Mouse (Mus musculus) large intestine, adult 2 months (tissue): ENCODE results near the gene Traf3ip2. TPM values are rescaled to one million over a fixed set of nuclear protein-coding genes. Genes with fewer than 3 reads are reported as not detected.

Experiments
- DNase-seq: peaks from one replicate; pipeline ENCODE4 v3.0.0-alpha.2; 2012; ENCODE audit warnings: low read depth, low spot score
- WGBS: fragments of 180-500 bp; shearing (Covaris S2); methylation state at CpG from one replicate; pipeline ENCODE4 v1.1.7; 2018; 5-methylcytosine and 5-hydroxymethylcytosine counted together
- polyA plus RNA-seq: library from polyadenylated mRNA; depleted of rRNA; stranded (reverse); fragments of >200 nt; gene quantifications from 2 replicates; pipeline ENCODE4 v1.2.3, GENCODE M21; 2012; rRNA removed

Traf3ip2 gene
- polyA plus RNA-seq, 1 experiment: 28.3 TPM

DNA sequence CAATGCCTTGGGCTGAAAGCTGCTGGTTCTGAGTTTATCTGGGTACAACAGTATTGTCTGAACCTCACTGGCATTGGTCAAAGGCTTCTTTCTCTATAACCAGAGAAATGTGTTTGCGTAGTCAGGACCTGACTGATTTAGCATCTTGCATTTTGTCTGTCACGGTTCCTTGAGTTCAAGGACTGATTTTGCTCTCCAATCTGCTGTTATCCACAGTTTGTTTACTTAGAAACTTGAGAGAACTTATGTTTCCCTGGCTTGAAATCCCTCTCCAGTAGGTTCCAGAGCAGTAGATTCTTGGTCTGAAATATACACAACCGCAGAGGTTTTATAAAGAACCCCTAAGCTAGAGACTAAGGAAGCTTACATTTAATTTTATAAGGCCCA is 47.5 kb downstream of the Traf3ip2 start:
- no peak for DNase-seq
- 16% methylated on average over 3 of the region's 3 CpGs for WGBS

DNA sequence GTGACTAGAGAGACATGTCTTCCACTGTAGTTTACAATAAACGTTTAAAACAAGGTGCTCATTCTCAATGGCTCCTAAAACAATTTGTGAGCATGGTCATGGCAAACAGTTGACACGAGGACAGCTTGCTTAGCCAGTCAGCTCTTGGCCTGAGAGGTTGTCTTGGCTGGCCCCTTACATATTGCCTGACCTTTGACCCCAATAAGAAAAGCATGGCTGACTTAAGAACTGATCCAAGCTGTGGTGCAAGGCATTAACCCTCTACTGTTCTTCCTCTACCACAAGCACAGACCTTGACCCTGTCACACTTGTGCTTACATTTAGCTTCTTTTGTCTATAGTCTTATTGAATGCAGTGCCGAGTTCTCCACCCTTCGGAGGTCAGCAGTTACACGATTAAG is 48.0 kb downstream of the Traf3ip2 start:
- DNase-seq: no peak
- 25% methylated on average over 5 of the region's 5 CpGs for WGBS

DNA sequence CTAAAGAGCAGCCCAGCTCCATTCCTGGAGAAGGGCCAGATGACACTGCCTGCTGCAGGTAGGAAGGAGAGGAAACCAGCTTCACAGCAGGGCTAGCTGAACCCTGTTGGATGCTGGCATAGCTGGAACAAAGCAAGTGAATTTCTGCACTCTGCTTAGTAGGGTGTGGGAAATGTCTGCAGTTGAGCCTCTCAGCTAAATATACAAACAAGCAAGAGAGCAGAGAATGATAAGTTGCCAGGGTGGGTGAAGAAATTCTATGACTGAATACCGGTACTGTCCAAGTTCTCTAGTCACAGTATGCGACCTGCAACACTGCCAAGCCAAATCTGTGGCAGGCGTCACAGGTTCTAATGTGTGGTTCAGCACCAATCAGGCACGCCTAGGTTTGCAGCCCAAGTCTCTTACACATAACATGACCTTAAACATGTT is 52.4 kb downstream of the Traf3ip2 start:
- no peak for DNase-seq
- 48% methylated on average over 4 of the region's 4 CpGs for WGBS

DNA sequence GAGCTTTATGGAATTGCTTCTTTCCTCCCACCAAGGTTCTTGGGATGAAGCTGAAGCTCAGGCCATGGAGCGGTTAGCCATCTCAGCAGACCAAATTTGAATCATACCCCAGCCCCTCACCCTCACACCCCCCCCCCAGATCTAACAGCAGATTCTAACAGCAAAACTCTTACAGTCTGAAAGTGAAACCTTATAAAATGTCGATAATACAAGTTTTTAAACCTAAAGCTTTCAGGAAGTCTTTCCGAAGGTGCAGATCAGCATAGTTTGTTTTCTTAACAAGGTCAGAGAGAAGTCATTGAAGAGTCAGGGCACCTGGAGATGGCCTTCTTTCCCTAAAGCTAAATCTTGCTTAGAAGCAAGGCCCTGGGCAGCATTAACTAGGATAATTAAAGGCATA is 53.3 kb downstream of the Traf3ip2 start:
- no peak for DNase-seq
- 36% methylated on average over 3 of the region's 3 CpGs for WGBS

DNA sequence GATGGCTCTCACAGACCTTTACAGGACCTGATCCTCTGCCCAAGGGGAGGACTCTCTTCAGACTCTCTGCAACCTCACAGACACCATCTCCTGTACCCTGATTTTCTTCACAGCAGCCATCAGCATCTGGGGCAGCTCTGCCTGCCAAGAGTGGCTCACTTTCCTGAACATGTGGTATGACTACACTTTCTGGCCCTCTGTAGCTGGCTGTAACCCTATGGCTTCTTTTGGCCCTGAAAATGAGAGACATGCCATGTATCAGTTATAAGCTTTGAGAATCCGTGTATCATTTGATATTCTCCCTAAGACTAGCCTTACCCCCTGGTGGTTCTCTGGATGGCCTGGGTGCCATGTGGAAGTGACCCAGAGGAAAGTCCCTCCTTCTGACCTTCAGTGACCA is 58.7 kb downstream of the Traf3ip2 start:
- WGBS: 77% methylated on average over 1 of the region's 1 CpGs
- DNase-seq: no peak

DNA sequence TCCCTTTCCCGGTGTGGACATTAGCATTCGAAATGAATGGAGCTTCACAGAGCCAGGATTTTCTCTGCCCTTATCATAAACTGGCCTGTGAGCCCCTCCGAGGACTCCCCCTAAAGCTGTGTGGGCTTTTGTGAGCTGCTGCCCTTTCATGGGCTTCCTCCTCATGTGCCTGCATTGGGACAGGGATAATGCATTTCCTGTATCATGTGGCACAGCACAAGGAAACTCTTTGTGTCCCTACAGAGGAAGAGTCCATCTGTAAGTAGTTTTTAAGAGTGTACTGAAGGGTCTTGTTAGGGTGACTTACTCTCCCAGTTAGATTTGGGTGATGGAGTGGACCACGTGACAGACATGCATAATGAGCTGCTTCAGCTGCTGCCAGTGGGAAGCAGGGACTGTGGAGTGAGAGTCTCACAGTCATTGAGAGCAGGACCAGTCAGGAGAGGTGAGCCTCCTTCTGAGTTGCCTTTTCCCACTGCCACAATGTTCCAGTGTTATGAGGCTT is 59.9 kb downstream of the Traf3ip2 start:
- DNase-seq: no peak
- 71% methylated on average over 4 of the region's 4 CpGs for WGBS

DNA sequence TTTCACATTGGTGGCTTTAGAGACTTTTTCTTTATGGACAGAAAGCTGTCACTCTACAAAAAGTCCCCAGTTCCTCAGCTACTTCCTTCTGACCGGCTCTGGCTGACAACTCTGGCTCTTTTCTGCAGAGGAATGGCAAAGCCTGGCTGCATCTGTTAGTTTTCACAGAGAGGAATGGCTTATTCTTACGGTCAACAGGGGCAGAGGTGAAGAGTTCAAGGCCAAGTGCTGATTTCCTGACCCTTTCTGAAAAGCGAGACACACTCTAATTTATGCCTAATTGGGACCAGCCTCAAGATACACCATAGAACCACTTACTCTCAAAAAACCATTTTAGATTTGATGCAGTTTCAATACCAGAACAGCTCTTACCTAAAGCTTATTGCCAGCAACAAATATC is 61.4 kb downstream of the Traf3ip2 start:
- no peak for DNase-seq
- WGBS: 68% methylated on average over 3 of the region's 3 CpGs

DNA sequence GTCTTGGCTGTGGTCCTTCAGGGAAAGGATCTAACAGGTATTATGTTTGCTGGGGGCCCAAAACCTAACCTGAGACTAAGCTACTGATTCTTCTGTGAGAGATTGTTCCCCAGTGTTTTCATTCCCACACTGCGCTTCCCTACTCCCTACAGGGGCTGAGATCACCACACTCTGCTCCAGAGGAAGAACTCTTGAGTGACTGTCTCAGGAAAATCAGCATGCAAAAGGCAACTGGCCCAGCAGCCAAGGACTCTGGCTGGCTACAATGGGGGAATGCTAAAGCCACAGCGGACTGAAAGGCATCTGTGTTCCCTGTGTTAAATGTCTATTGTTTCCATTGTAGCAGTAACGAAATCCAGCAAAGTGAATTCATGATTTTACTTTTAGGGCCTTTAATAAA is 62.0 kb downstream of the Traf3ip2 start:
- 89% methylated on average over 3 of the region's 3 CpGs for WGBS
- no peak for DNase-seq

DNA sequence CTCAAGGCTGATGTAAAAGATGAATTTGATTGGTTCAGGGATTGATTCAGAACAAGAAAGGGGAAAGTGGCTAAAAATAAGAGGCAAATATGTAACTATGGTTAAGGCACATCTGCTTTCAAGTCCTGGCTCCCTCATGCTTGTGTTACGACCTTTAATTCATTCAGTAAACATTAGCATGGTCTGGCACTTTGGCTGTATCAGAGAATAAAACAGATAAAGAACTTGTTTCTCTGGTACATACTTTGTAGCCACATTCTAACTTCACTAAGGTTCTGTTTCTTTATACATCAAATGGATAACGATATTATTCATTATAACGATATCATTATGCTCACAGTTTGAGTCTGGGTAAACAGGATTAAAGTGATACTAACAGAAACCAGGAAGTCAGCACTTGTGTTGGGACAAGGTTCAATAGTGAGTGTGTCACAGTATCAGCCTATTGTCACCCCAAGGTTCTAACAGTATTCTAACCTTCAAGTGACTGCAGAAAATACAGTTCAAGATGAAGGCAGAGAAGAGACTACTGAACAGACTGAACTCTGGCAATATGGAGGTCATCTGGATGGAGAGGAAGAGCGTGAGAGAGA is 65.6 kb downstream of the Traf3ip2 start:
- WGBS: 45% methylated on average over 4 of the region's 4 CpGs
- DNase-seq: no peak

DNA sequence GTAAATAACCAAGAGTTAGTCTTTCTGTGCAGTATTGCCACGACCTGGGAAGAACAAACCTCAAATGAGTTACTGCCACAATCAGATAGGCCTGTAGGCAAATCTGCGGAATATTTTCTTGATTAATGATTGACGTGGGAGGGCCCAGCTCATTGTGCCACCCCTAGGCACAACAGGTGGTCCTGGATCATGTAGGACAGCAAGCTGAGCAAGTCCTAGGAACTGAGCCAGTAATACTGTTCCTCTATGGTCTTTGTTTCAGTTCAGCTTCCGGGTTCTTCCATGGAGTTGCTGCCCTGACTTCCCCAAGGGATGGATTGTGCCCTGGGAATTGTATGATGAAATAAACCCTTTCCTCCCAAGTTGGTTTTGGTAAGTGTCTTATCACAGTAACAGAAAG is 68.3 kb downstream of the Traf3ip2 start:
- 48% methylated on average over 4 of the region's 4 CpGs for WGBS
- DNase-seq: no peak

DNA sequence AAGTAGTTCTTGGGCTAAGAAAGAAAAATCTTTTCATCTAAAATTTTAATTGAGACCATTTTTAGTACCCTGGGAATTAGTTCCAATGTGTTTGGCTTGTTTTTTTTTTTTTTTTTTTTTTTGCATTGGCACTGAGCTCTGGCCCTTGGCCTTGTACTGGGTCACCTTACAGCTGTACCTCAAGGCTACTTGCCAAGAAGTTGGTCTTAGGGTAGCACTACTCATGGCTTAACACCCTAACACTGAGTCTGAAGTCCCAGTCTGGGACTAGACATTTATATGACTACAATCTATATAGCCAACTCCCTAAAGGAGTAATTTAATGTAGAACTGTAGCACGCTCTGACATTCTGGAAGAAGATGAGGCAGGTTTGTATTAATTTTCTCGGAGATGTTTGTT is 69.8 kb downstream of the Traf3ip2 start:
- no peak for DNase-seq
- WGBS: 56% methylated on average over 2 of the region's 2 CpGs

DNA sequence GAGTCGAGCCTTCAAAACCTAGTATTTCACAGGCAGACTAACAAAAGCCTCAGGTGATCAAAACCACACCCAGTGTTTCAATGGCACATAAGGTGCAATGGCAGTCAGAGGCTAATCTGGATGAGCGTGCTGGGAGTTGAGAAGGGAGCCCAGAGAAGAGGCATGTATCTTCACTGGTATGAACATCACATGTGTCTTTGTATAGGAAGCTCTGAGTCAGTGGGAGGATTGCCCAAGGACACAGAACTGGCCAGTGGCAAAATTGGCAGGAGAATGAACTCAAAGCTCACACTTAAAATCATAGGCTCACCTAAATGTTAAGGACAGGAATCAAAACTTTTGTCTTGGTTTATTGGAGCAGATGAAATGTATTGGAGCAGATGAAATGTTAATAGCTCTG is 70.7 kb downstream of the Traf3ip2 start:
- WGBS: 55% methylated on average over 2 of the region's 2 CpGs
- no peak for DNase-seq

DNA sequence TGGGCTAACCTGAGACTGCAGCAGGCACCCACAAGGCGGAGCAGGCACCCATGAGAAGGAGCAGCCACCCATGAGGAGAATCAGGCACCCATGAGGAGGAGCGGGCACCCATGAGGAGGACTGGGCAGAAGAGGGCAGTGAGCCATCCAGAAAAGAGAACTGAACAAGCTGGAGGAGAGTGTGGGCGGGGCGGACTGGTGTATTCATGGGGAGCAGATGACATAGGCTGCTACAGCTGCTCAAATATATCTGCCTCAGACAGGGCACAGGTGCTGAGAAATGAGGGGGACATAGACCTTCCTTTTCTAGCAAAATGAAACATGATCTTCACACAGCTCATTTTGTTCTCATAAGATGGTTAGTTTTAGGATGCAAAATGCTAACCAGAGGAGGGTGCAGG is 74.1 kb downstream of the Traf3ip2 start:
- no peak for DNase-seq
- 73% methylated on average over 4 of the region's 4 CpGs for WGBS

DNA sequence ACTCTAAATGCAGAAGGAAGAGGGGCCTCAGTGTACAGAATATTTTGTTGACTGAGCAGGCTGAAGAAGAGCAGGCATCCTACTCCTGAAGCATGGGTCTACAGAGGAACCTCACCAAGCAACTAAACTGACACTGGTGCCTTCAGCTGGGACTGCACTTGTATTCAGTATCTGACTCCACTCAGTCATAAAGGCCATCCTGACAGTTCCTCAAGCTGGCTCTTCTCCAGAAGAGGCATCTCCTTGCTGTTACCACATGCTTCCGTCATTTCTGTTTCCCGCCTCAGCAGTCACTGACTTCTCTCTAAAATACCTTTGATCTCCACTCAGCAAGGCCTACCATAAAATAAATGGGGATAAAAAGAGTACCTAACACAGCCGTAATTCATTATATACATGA is 75.1 kb downstream of the Traf3ip2 start:
- no peak for DNase-seq
- 26% methylated on average over 3 of the region's 3 CpGs for WGBS

DNA sequence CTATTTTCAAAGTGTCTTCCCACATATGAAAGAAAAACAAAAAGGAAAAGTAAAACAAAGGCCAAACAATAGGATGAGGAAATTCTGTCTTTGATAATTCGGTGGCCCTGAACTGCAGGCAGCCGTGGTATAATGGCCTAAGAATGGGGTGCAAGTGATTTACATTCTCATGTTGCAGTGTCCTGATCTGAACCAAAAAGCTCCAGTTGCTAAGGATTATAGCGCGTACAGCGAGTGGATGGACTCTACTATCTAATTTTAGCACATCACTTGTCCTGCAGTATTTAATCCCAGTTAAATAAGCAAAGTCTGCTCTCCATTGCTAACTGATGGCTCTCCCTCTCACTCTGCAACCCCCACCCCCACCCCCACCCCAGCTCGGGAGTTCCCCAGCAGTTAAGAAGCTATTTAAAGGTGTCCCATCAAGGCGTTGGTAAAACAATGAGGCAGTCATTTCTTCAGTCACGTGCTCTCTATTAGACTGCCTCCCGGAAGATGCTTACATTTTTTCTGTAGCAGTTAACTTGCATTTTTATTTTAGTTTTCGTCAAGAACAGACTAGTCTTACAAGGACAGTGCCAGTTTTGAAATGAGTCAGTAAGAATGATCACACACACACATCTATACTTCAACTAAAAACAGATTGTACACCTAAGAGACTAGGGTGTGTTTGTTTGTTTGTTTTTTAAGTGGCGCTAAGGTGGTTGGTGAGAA is 78.8 kb downstream of the Traf3ip2 start:
- no peak for DNase-seq
- 32% methylated on average over 11 of the region's 11 CpGs for WGBS

DNA sequence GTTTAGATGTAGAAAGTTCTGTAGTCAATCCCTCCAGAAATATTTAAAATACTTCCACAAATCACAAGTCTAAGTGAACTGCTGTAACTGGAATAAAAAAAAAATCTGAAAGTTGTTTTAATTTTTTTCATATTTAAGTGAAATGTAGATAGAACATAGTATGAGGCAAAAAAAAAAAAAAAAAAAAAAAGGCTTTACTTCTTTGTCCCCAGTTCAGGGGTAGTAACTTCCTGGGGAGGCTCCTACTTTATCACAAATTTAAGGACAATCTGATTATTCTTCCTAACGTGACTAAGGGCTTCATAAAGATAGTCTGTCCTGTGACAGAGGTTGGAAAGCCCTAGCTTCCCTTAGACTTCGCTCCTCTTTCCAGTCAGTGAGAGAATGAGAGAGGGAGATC is 79.4 kb downstream of the Traf3ip2 start:
- 57% methylated on average over 2 of the region's 2 CpGs for WGBS
- DNase-seq: no peak

Other genes with a start within 250 kb of the Traf3ip2 start
- gene Fyn, start 244.1 kb upstream of the Traf3ip2 start, polyA plus RNA-seq: 9.1 and 11.1 TPM in 2 replicates
- gene Rev3l, start 119.2 kb downstream of the Traf3ip2 start, polyA plus RNA-seq: 9.8 and 10.3 TPM in 2 replicates